Mouse (Mus musculus) WW6 (cell line): ENCODE data around the gene Tubb2b.
"Not testable (repeated sequence)": the region's sequence is repeated elsewhere in the genome, so short reads cannot be mapped to it uniquely, and the experiment has no call there.

ENCODE experiments used
- DNase-seq: peaks from one replicate; pipeline ENCODE4 v3.0.0-alpha.2; 2013; ENCODE audit warnings: low read depth, low spot score

Tubb2b gene

GRCm38 (mm10) chr13:34106999-34107398, 23.3 kb downstream of the Tubb2b start:
- DNase-seq: no peak

- DNase-seq: no peak
Observed at GRCm38 (mm10) chr13:34106256-34106655, 24.0 kb downstream of the Tubb2b start.

DNA sequence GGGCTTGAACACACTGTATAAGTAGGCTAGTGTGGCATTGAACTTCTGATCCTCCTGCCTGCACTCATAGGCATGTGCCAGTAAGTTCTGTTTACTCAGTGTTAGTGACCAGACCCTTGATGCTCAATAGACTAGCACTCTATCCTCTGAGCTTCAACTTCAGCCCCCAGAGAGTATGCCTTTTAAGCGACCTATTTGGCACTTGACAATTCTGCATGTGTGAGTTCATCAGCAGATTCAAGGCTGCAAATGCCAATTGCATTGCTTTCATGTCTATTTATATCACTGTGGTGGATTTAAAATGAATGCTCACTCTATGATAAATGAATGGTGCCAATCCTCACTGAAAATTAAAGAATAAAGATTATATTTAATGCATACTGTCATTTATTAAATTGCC, 24.9 kb downstream of the Tubb2b start:
- no peak for DNase-seq

DNA sequence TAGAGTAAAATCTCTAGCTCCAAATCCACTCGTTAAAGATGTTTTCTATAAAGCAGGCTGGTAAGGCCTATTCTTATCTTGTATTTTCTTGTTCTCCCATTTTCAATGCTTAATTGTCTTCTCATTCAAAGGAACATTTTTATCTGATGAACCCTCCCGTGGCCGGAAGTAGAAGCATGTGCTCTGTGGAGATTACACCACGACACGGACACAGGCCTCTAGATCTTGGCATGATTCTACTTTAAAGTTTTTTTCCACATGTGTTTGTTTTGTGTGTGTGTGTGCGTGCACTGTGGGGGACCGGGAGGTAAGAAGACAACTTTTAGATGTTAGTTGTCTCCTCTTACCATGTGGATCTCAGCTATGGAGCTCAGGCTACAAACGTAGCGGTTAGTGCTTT, 28.4 kb downstream of the Tubb2b start:
- DNase-seq: no peak

GRCm38 (mm10) chr13:34101247-34101646, 29.0 kb downstream of the Tubb2b start:
- DNase-seq: no peak

- DNase-seq: no peak
Observed at GRCm38 (mm10) chr13:34100733-34101132, 29.5 kb downstream of the Tubb2b start.

GRCm38 (mm10) chr13:34097086-34097485, 33.2 kb downstream of the Tubb2b start:
- DNase-seq: no peak

DNA sequence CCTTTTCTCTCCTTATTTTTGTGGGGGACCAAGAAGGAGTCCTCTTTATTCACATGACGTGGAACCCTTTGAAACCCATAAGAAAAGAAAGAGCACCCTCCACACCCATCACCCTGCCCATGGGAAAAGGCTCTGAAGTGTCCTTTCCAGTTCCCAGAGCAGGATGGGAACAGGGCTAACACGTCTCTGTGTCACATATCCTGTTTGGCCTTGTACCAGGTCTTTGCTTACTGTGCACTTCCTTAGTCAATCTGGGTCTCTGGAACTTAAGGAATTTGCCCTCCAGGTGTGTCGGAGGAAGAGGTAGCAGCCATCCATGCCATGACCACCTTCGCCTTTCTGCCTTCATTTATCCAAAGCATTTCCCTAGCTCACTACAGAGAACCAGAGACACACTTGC, 33.8 kb downstream of the Tubb2b start:
- DNase-seq: no peak

- no peak for DNase-seq
Observed at GRCm38 (mm10) chr13:34095542-34096435, 34.5 kb downstream of the Tubb2b start.

DNA sequence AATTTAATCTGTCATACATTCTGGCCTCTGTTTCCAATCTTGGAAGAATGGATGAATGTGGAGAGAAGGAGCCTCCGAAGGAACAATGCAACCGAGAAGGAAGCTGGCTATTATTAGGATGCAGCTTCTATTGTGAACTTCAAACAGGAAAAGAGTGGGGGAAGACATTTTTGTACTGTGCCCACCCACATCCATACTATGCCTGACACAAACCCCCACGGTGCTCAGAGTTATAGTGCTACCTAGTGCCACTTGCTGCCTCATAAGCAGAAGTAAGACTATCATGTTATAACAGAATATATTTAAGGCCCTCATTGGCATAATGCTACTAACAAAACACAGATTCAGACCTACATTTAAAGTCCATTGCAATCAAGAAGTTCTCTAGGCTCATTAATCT, 40.9 kb downstream of the Tubb2b start:
- DNase-seq: no peak

- DNase-seq: no peak
Observed at GRCm38 (mm10) chr13:34088871-34089288, 41.4 kb downstream of the Tubb2b start.

DNA sequence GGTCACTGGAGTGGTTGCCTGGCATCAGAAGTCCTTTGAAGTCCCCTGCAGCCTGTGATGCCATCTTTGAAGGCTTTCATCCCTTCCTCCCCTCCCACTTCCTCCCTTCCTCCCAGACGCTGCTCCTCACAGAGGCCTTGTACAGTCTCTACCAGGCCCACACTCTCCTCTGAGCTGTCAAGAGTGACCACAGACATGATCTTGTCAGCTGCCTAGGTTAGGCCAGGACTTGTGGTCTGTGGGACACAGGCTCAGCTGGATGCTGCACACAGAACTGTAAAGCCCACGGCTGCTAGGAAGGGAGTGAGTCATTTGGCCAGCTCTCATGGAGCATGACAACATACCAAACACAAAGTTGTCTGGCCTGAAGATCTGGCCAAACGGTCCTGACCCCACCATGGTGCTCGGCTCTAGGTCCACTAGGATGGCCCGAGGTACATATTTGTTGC, 42.0 kb downstream of the Tubb2b start:
- DNase-seq: not testable (repeated sequence)

DNA sequence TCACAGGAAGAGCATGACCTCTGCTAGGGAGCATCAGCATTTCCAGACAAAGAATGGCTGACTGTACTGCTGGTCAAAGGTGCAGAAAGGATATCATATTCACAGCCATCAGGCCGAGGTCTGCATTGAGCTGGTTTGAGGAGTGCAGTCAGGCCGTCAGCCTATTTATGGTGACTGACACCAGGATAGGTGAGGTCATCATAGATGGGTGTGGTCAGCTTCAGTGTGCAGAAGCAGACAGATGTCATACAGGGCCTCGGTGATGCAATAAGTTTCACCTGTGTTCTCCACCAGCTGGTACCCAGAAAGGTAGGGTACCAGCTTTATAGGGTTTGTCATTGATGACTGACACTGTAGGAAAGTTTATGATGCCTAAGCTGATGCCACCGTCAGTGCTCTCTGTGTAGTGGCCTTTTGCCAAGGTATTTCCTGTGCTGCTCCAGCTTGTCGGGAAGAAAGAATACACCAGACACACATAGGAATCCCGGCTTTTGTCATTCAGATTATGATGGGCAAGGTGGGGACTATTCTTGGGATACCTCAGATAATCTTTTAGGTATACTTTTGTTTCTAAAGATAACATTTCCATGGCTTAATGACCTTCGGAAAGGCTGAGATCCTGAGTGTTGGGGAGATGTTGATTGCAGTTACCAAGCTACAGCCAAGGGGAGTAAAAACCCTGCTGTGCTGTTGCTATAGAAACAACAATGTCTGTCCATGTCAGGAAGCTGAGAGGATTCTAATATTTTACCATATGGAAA, 43.0 kb downstream of the Tubb2b start:
- no peak for DNase-seq

DNA sequence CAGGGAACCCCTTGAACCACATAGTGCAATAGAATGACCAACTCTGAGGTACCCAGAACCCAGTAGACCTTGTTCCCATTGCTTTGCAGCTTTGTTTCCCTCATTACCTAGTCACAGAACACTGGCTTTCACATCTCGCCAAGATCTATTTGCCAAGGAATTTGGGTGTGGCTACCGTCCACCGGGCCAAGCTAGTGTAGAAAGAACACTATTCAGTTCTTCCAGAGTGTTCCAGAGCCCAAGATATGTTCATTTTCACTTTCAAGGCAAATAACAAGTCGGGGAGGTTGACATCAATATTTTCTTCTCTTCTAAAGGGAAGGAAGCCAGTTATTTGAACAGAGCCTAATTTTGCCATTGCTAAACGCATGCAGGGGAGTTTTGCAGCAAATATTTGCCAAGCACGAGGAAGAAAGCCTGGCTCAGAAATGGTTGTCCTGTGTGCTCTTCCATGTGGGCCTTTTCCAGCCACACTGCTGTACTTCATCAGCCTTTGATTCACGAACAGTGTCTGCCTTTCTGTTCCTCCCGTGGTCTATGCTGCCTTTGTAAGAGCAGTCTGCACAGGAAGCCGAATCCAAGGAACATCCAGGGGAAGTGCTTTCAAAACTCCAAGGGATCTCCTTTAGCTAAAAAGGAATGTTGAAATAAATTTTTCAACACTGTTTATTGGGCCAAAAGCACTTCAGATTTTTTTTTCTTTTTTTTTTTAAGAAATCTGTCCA, 46.1 kb downstream of the Tubb2b start:
- no peak for DNase-seq

- DNase-seq: no peak
Observed at GRCm38 (mm10) chr13:34081926-34082325, 48.3 kb downstream of the Tubb2b start.

GRCm38 (mm10) chr13:34079801-34080200, 50.5 kb downstream of the Tubb2b start:
- DNase-seq: no peak

DNA sequence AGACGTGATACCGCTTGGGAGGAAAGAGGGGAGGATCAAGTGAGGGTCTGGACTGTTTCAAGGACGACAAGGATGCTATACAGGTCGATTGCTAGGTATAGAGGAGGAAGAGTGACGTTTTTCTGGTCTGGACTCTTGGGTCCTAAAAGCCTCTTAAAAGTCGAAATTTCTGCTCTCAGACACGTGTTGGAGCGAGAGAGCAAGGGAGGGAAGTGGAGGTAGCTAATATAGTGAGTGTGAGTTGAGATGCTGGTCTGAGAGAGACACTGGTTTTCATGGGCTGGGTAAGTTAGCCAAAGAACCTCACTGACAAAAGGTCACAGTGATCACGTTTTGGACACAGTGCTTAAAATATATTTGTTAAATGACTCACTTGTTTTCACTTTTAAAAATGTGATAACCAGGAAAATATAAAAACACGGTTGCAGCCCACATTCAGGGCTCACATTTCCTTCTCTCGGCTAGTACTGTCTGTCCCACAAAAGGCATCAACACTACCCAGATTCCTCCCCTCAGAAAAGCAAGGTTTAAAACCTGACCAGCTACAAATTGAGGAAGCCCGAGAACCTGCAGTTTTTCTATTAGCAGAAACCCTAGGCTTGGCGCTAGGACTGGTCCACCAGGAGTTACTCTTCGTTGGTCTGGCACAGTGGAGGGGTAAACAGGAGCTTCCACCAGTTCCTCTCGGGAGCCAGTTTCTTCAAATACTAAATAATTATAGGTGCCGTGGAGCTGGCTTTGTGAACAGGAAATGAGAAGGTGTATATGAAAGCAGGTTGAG, 51.6 kb downstream of the Tubb2b start:
- no peak for DNase-seq

GRCm38 (mm10) chr13:34077492-34078271, 52.6 kb downstream of the Tubb2b start, which contains the start of gene Tubb2a:
TSS of gene Tubb2a (minus strand) at chr13:34078007.
- DNase-seq: peak; percentile 56
